Mouse (Mus musculus): ENCODE data around the gene Cyp4f17. TPM values are rescaled to one million over a fixed set of nuclear protein-coding genes. Genes with fewer than 3 reads are reported as not detected.

Cyp4f17 gene
- polyA plus RNA-seq (2016; fragmentation: Nextera tagmentation; extraction: Ambion mirVana), result 13.3 and 13.8 TPM in 2 replicates

- H3K36me3 ChIP-seq, result peaks cover 20% of the 10 kb centered on the region
- peak; percentile 92 for ATAC-seq (ENCODE audit: insufficient number of reproducible peaks, insufficient read depth, low FRiP score, low TSS enrichment, low read depth)
- no peaks in the 10 kb centered on the region for H3K9me3 ChIP-seq
- WGBS, result 1% methylated on average over 30 of the region's 30 CpGs
- H3K27me3 ChIP-seq, result no peaks in the 10 kb centered on the region
- peak within 1 kb of the TSS; percentile 74 for H3K9ac ChIP-seq (replicated peaks)
- H3K4me2 ChIP-seq, result peak within 1 kb of the TSS; percentile 87
- H3K4me1 ChIP-seq (replicated peaks), result peaks cover 10% of the 10 kb centered on the region
- peak within 1 kb of the TSS; percentile 94 for H3K27ac ChIP-seq
- H3K4me3 ChIP-seq (replicated peaks), result peak within 1 kb of the TSS; percentile 52
These were observed at the start of gene Cyp4f17 for GRCm38 (mm10) chr17:32505851-32506728. Gene Cyp4f17 (plus strand): TSS chr17:32506050.

- 52% methylated on average over 7 of the region's 7 CpGs for WGBS
- Histone ChIP-seq H3K4me3 (replicated peaks) (no peak overlapping the region), H3K36me3 (no peaks in the 10 kb centered on the region), H3K9me3 (no peaks in the 10 kb centered on the region), H3K27ac (no peak overlapping the region), H3K4me2 (no peak overlapping the region), H3K4me1 (replicated peaks) (no peaks in the 10 kb centered on the region), H3K9ac (replicated peaks) (no peak overlapping the region), H3K27me3 (peaks cover 12% of the 10 kb centered on the region; the same call in 1 of the 2 replicates)
- ATAC-seq (ENCODE audit: insufficient number of reproducible peaks, insufficient read depth, low FRiP score, low TSS enrichment, low read depth), result no peak
These were observed 37.4 kb upstream of the Cyp4f17 start for GRCm38 (mm10) chr17:32468494-32468893.

- Histone ChIP-seq H3K36me3 (no peaks in the 10 kb centered on the region), H3K27me3 (peaks cover 12% of the 10 kb centered on the region; the same call in 1 of the 2 replicates), H3K9ac (replicated peaks) (no peak overlapping the region), H3K4me2 (no peak overlapping the region), H3K27ac (no peak overlapping the region), H3K4me3 (replicated peaks) (no peak overlapping the region), H3K9me3 (no peaks in the 10 kb centered on the region), H3K4me1 (replicated peaks) (no peaks in the 10 kb centered on the region)
- WGBS, result 81% methylated on average over 4 of the region's 4 CpGs
- no peak for ATAC-seq (ENCODE audit: insufficient number of reproducible peaks, insufficient read depth, low FRiP score, low TSS enrichment, low read depth)
These were observed 35.1 kb upstream of the Cyp4f17 start for GRCm38 (mm10) chr17:32470795-32471194.

GRCm38 (mm10) chr17:32472176-32472575 lies 33.7 kb upstream of the Cyp4f17 start:
- H3K27ac ChIP-seq, result no peak overlapping the region
- no peak overlapping the region for H3K4me2 ChIP-seq
- H3K4me3 ChIP-seq (replicated peaks), result no peak overlapping the region
- WGBS, result 61% methylated on average over 7 of the region's 7 CpGs
- no peaks in the 10 kb centered on the region for H3K4me1 ChIP-seq (replicated peaks)
- no peak for ATAC-seq (ENCODE audit: insufficient number of reproducible peaks, insufficient read depth, low FRiP score, low TSS enrichment, low read depth)
- H3K36me3 ChIP-seq, result no peaks in the 10 kb centered on the region
- no peaks in the 10 kb centered on the region for H3K9me3 ChIP-seq
- H3K9ac ChIP-seq (replicated peaks), result no peak overlapping the region
- H3K27me3 ChIP-seq, result peaks cover 12% of the 10 kb centered on the region; the same call in 1 of the 2 replicates

- no peaks in the 10 kb centered on the region for H3K9me3 ChIP-seq
- 76% methylated on average over 5 of the region's 5 CpGs for WGBS
- peaks cover 23% of the 10 kb centered on the region for H3K27me3 ChIP-seq
- no peaks in the 10 kb centered on the region for H3K36me3 ChIP-seq
- no peak overlapping the region for H3K9ac ChIP-seq (replicated peaks)
- H3K27ac ChIP-seq, result no peak overlapping the region
- ATAC-seq (ENCODE audit: insufficient number of reproducible peaks, insufficient read depth, low FRiP score, low TSS enrichment, low read depth), result no peak
- H3K4me3 ChIP-seq (replicated peaks), result no peak overlapping the region
- no peak overlapping the region for H3K4me2 ChIP-seq
- H3K4me1 ChIP-seq (replicated peaks), result no peaks in the 10 kb centered on the region
These were observed 30.8 kb upstream of the Cyp4f17 start for GRCm38 (mm10) chr17:32474954-32475560.

- Histone ChIP-seq H3K27ac (no peak overlapping the region), H3K4me1 (replicated peaks) (no peaks in the 10 kb centered on the region), H3K27me3 (peaks cover 36% of the 10 kb centered on the region), H3K4me3 (replicated peaks) (no peak overlapping the region), H3K36me3 (no peaks in the 10 kb centered on the region), H3K4me2 (no peak overlapping the region), H3K9ac (replicated peaks) (no peak overlapping the region), H3K9me3 (no peaks in the 10 kb centered on the region)
- 100% methylated on average over 1 of the region's 1 CpGs for WGBS
- ATAC-seq (ENCODE audit: insufficient number of reproducible peaks, insufficient read depth, low FRiP score, low TSS enrichment, low read depth), result no peak
These were observed 28.6 kb upstream of the Cyp4f17 start for GRCm38 (mm10) chr17:32477204-32477603.

GRCm38 (mm10) chr17:32478727-32479126 lies 27.1 kb upstream of the Cyp4f17 start:
- Histone ChIP-seq H3K36me3 (no peaks in the 10 kb centered on the region), H3K27ac (no peak overlapping the region), H3K9ac (replicated peaks) (no peak overlapping the region), H3K9me3 (no peaks in the 10 kb centered on the region), H3K4me2 (no peak overlapping the region), H3K27me3 (peaks cover 40% of the 10 kb centered on the region), H3K4me3 (replicated peaks) (no peak overlapping the region), H3K4me1 (replicated peaks) (peaks cover 3% of the 10 kb centered on the region; the same call in 1 of the 2 replicates)
- WGBS, result 60% methylated on average over 2 of the region's 2 CpGs
- ATAC-seq (ENCODE audit: insufficient number of reproducible peaks, insufficient read depth, low FRiP score, low TSS enrichment, low read depth), result no peak

GRCm38 (mm10) chr17:32479554-32480506 lies 26.0 kb upstream of the Cyp4f17 start:
- peaks cover 3% of the 10 kb centered on the region; the same call in 1 of the 2 replicates for H3K4me1 ChIP-seq (replicated peaks)
- no peak overlapping the region for H3K27ac ChIP-seq
- H3K4me3 ChIP-seq (replicated peaks), result no peak overlapping the region
- ATAC-seq (ENCODE audit: insufficient number of reproducible peaks, insufficient read depth, low FRiP score, low TSS enrichment, low read depth), result no peak
- H3K27me3 ChIP-seq, result peaks cover 48% of the 10 kb centered on the region
- H3K9ac ChIP-seq (replicated peaks), result no peak overlapping the region
- H3K36me3 ChIP-seq, result no peaks in the 10 kb centered on the region
- no peak overlapping the region for H3K4me2 ChIP-seq
- 17% methylated on average over 8 of the region's 8 CpGs for WGBS
- no peaks in the 10 kb centered on the region for H3K9me3 ChIP-seq

GRCm38 (mm10) chr17:32481766-32482165 lies 24.1 kb upstream of the Cyp4f17 start:
- no peaks in the 10 kb centered on the region for H3K9me3 ChIP-seq
- H3K27ac ChIP-seq, result no peak overlapping the region
- no peak overlapping the region for H3K9ac ChIP-seq (replicated peaks)
- H3K4me3 ChIP-seq (replicated peaks), result no peak overlapping the region
- H3K27me3 ChIP-seq, result peaks cover 50% of the 10 kb centered on the region
- no peak overlapping the region for H3K4me2 ChIP-seq
- no peaks in the 10 kb centered on the region for H3K36me3 ChIP-seq
- no peak for ATAC-seq (ENCODE audit: insufficient number of reproducible peaks, insufficient read depth, low FRiP score, low TSS enrichment, low read depth)
- H3K4me1 ChIP-seq (replicated peaks), result peaks cover 3% of the 10 kb centered on the region; the same call in 1 of the 2 replicates
- WGBS, result 76% methylated on average over 14 of the region's 14 CpGs

- WGBS, result 16% methylated on average over 18 of the region's 18 CpGs
- Histone ChIP-seq H3K4me3 (replicated peaks) (peak overlapping the region; percentile 16; the same call in 1 of the 2 replicates), H3K27ac (no peak overlapping the region), H3K4me1 (replicated peaks) (peaks cover 3% of the 10 kb centered on the region; the same call in 1 of the 2 replicates), H3K4me2 (peak overlapping the region; percentile 49), H3K9me3 (no peaks in the 10 kb centered on the region), H3K27me3 (peaks cover 55% of the 10 kb centered on the region), H3K36me3 (no peaks in the 10 kb centered on the region), H3K9ac (replicated peaks) (no peak overlapping the region)
- no peak for ATAC-seq (ENCODE audit: insufficient number of reproducible peaks, insufficient read depth, low FRiP score, low TSS enrichment, low read depth)
These were observed 22.6 kb upstream of the Cyp4f17 start for GRCm38 (mm10) chr17:32483200-32483599.

Data from limb, embryonic 12.5 days (tissue).